Mouse (Mus musculus) CH12.LX (cell line): Measurements from ENCODE around the gene Gm11037.

ENCODE experiments used
- CHD2 ChIP-seq: IDR thresholded peaks from 2 replicates; pipeline ENCODE4 v1.6.1; 2011; ENCODE audit warnings: low read length, improper control_type of control experiment
- CTCF ChIP-seq, 2 experiments: IDR thresholded peaks in 1 of 2; conservative IDR thresholded peaks in 1 of 2; 2 replicates each; pipeline ENCODE4 v1.5.1; 2011 to 2012; ENCODE audit warnings: low read depth in 2 of 2, low read length in 2 of 2, improper control_type of control experiment in 1 of 2, inconsistent platforms in 1 of 2, mild to moderate bottlenecking in 1 of 2, moderate library complexity in 1 of 2
- EP300 ChIP-seq: IDR thresholded peaks from 2 replicates; pipeline ENCODE4 v1.6.1; 2011; ENCODE audit warnings: low read length, improper control_type of control experiment
- MAFK ChIP-seq: IDR thresholded peaks from 2 replicates; pipeline ENCODE4 v1.6.1; 2011; ENCODE audit warnings: low read length, improper control_type of control experiment; ENCODE audit not compliant: insufficient replicate concordance
- POLR2A ChIP-seq: IDR thresholded peaks from 2 replicates; pipeline ENCODE4 v1.6.1; 2011; ENCODE audit warnings: low read depth, mild to moderate bottlenecking, improper control_type of control experiment, low read length
- UBTF ChIP-seq: IDR thresholded peaks from 2 replicates; pipeline ENCODE4 v1.6.1; 2012; ENCODE audit warnings: low read depth, mild to moderate bottlenecking, inconsistent platforms, low read length, improper control_type of control experiment, moderate library complexity
- USF2 ChIP-seq: conservative IDR thresholded peaks from 2 replicates; pipeline ENCODE4 v1.6.1; 2011; ENCODE audit warnings: low read depth, low read length, improper control_type of control experiment
- ZC3H11A ChIP-seq: IDR thresholded peaks from 2 replicates; pipeline ENCODE4 v1.6.1; 2012; ENCODE audit warnings: low read depth, mild to moderate bottlenecking, inconsistent platforms, low read length, improper control_type of control experiment
- ZKSCAN1 ChIP-seq: IDR thresholded peaks from 2 replicates; pipeline ENCODE4 v1.6.1; 2012; ENCODE audit warnings: low read depth, inconsistent platforms, low read length, improper control_type of control experiment, borderline replicate concordance
- ZNF384 ChIP-seq: IDR thresholded peaks from 2 replicates; pipeline ENCODE4 v1.6.1; 2012; ENCODE audit warnings: low read depth, low read length, improper control_type of control experiment, inconsistent platforms

DNA sequence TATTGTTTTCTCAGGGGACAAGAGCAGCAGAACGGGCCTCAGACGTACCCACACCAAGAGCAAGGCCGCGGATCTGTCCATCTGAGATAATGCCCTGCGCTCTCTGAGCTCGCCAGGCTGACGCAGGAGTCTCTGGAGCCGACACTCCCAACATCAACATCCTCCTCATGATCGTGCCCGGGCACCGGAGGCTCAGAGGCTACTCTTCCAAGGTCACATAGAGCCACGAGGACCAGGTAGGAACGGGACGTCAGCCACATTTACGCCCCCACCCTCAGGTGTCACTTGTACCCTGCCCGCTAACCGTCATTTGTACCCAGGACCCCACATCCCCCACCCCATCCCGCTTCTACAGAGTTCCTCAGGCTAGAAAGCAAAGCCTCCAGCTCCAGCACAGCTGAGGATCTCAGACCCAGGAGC lies 26.2 kb downstream of the Gm11037 start:
- TF ChIP-seq CHD2 = no peak
- TF ChIP-seq CTCF (conservative IDR thresholded peaks at IDR 0.05 in 1 of 2, IDR thresholded peaks at IDR 0.05 in 1 of 2; ENCODE audit: low read depth in 2 of 2, low read length in 2 of 2) = no peak
- TF ChIP-seq UBTF = no peak
- TF ChIP-seq ZNF384 = no peak
- TF ChIP-seq ZKSCAN1 = no peak
- no peak for TF ChIP-seq USF2
- TF ChIP-seq EP300 = no peak
- TF ChIP-seq POLR2A = no peak
- TF ChIP-seq MAFK = no peak
- TF ChIP-seq ZC3H11A = no peak
